Mouse (Mus musculus) stomach, embryonic 16.5 days (tissue): ENCODE measurements around the gene Spata18. TPM values are rescaled to one million over a fixed set of nuclear protein-coding genes. Genes with fewer than 3 reads are reported as not detected.
A peak's percentile ranks its signal among the peaks of the same experiment; 100 is the strongest.

Experiments
- ATAC-seq: fragments of 200-750 bp; cut with Nextera tagmentation; 2 replicates; pipeline ENCODE4 v1.8.0; 2017; ENCODE audit warnings: moderate number of reproducible peaks, moderate TSS enrichment; ENCODE audit not compliant: insufficient read depth, low FRiP score
- H3K27ac ChIP-seq: fragments of 300-500 bp; sonication (generic); 2 replicates; pipeline ENCODE4 v1.5.1; 2014; ENCODE audit warnings: low read length
- H3K27me3 ChIP-seq: fragments of 300-500 bp; sonication (generic); 2 replicates; pipeline ENCODE4 v1.6.1; 2014; ENCODE audit warnings: low read length, control low read depth, mixed read lengths; ENCODE audit not compliant: control insufficient read depth, insufficient read depth
- H3K36me3 ChIP-seq: fragments of 300-500 bp; sonication (generic); 2 replicates; pipeline ENCODE4 v1.6.1; 2014; ENCODE audit warnings: low read length; ENCODE audit not compliant: control insufficient read depth, insufficient read depth
- H3K4me1 ChIP-seq: fragments of 300-500 bp; sonication (generic); 2 replicates; pipeline ENCODE4 v1.6.1; 2014; ENCODE audit warnings: low read length, control low read depth, mixed read lengths; ENCODE audit not compliant: control insufficient read depth, insufficient read depth
- H3K4me2 ChIP-seq: fragments of 300-500 bp; sonication (generic); 2 replicates; pipeline ENCODE4 v1.6.1; 2014; ENCODE audit warnings: low read depth, low read length, mixed read lengths
- H3K4me3 ChIP-seq: fragments of 300-500 bp; sonication (generic); replicated peaks from 2 replicates; pipeline ENCODE4 v1.5.1; 2014; ENCODE audit warnings: mild to moderate bottlenecking, low read length
- H3K9ac ChIP-seq: fragments of 300-500 bp; sonication (generic); 2 replicates; pipeline ENCODE4 v1.6.1; 2014; ENCODE audit warnings: low read length
- H3K9me3 ChIP-seq: fragments of 300-500 bp; sonication (generic); replicated peaks from 2 replicates; pipeline ENCODE4 v1.6.1; 2016; ENCODE audit warnings: low read length, control low read depth; ENCODE audit not compliant: control insufficient read depth
- WGBS: fragments of 180-500 bp; shearing (Covaris S2); extraction: QIAGEN DNeasy Blood & Tissue Kit; methylation state at CpG from one replicate; pipeline ENCODE4 v1.1.7; 2014; 5-methylcytosine and 5-hydroxymethylcytosine counted together
- polyA plus RNA-seq: library from polyadenylated mRNA; unstranded; fragments of >200 nt; fragmentation: Nextera tagmentation; extraction: Ambion mirVana; gene quantifications from 2 replicates; pipeline ENCODE4 v1.2.1, GENCODE M21; 2015

The Spata18 gene
- polyA plus RNA-seq, 1 experiment from 2014 or later: 0.44 TPM

DNA sequence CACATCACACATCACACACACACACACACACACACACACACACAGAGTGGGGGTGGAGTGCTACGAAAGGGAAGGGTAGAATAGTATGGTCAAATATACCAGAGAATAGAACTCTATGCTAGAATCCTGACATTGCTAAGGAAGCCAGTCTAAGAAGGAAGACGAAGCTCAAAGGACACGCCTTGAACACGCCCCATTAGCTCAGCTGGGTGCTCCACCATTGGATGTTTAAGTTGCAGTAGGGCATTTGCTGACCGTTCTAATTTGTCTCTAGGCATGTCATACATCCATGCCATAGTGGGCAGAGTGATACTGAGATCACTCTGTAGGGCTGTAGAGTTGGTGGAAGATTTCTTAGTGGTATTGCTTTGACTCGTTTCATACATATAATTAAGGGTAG, 32.0 kb downstream of the Spata18 start:
- WGBS: 76% methylated on average over 6 of the region's 6 CpGs
- Histone ChIP-seq H3K36me3 (no peaks in the 10 kb centered on the region), H3K4me2 (no peak overlapping the region), H3K9me3 (no peaks in the 10 kb centered on the region), H3K9ac (no peak overlapping the region), H3K4me1 (no peaks in the 10 kb centered on the region), H3K27ac (no peak overlapping the region), H3K27me3 (no peaks in the 10 kb centered on the region), H3K4me3 (no peak overlapping the region)
- no peak for ATAC-seq

- 58% methylated on average over 9 of the region's 9 CpGs for WGBS
- H3K27ac ChIP-seq: no peak overlapping the region
- H3K4me1 ChIP-seq: no peaks in the 10 kb centered on the region
- no peaks in the 10 kb centered on the region for H3K36me3 ChIP-seq
- no peaks in the 10 kb centered on the region for H3K9me3 ChIP-seq
- no peak overlapping the region for H3K4me3 ChIP-seq
- no peaks in the 10 kb centered on the region for H3K27me3 ChIP-seq
- ATAC-seq: no peak
- H3K4me2 ChIP-seq: no peak overlapping the region
- no peak overlapping the region for H3K9ac ChIP-seq
Measured at GRCm38 (mm10) chr5:73683706-73684409, 32.7 kb downstream of the Spata18 start.

- no peaks in the 10 kb centered on the region for H3K36me3 ChIP-seq
- no peaks in the 10 kb centered on the region for H3K27me3 ChIP-seq
- 11% methylated on average over 4 of the region's 4 CpGs for WGBS
- H3K4me3 ChIP-seq: no peak overlapping the region
- peaks cover 10% of the 10 kb centered on the region for H3K4me1 ChIP-seq
- H3K9me3 ChIP-seq: no peaks in the 10 kb centered on the region
- H3K27ac ChIP-seq: no peak overlapping the region
- H3K9ac ChIP-seq: no peak overlapping the region
- no peak overlapping the region for H3K4me2 ChIP-seq
- no peak for ATAC-seq
Measured at GRCm38 (mm10) chr5:73686149-73686548, 35.0 kb downstream of the Spata18 start.

DNA sequence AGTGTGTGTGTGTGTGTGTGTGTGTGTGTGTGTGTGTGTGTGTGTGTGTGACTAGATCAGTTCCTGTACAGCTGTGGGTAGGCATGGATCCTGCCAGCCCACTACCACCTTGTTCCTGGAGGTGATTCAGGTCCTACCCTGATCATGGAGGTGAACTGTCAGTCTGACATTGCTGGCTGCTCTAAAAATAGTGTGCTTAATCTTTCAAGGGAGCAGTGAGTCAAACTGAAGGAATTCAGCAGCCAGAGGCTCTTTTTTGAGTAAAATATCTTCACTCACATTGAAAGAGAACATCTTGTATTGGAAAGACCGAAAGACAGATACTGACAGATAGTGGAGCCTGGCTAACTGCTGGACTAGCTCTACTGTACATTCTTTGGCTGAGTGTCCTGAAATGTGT, 37.4 kb downstream of the Spata18 start:
- ATAC-seq: no peak
- WGBS: 68% methylated on average over 1 of the region's 1 CpGs
- H3K4me3 ChIP-seq: no peak overlapping the region
- no peak overlapping the region; the same call in 1 of the 2 replicates for H3K27ac ChIP-seq
- H3K27me3 ChIP-seq: no peaks in the 10 kb centered on the region
- H3K4me2 ChIP-seq: no peak overlapping the region
- no peaks in the 10 kb centered on the region for H3K36me3 ChIP-seq
- peaks cover 10% of the 10 kb centered on the region for H3K4me1 ChIP-seq
- no peaks in the 10 kb centered on the region for H3K9me3 ChIP-seq
- H3K9ac ChIP-seq: no peak overlapping the region

DNA sequence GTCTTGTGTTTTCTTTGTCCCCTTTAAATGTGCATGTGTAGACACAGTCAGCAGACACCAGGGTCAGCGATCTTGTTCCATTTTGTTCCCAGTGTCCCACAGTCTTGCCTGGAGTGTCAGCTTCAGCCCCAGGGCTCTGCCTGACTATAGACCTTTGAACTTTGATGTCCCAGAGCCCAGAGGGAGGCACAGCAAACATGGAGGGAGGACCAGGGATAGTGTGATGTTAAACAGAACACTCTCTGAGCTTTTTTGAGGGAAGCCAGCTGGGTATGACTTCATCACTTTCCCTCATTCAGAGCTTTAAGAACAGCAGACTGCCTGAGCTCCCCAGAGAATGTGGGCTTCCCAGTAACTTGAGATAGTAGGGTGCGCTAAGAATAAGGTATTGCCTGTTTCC, 39.0 kb downstream of the Spata18 start:
- 57% methylated on average over 2 of the region's 2 CpGs for WGBS
- Histone ChIP-seq H3K36me3 (no peaks in the 10 kb centered on the region), H3K27me3 (no peaks in the 10 kb centered on the region), H3K27ac (peak overlapping the region; percentile 17; the same call in 1 of the 2 replicates), H3K9me3 (no peaks in the 10 kb centered on the region), H3K4me3 (no peak overlapping the region), H3K4me1 (peaks cover 10% of the 10 kb centered on the region), H3K4me2 (no peak overlapping the region), H3K9ac (no peak overlapping the region)
- peak; percentile 64; the same call in 1 of the 2 replicates for ATAC-seq

DNA sequence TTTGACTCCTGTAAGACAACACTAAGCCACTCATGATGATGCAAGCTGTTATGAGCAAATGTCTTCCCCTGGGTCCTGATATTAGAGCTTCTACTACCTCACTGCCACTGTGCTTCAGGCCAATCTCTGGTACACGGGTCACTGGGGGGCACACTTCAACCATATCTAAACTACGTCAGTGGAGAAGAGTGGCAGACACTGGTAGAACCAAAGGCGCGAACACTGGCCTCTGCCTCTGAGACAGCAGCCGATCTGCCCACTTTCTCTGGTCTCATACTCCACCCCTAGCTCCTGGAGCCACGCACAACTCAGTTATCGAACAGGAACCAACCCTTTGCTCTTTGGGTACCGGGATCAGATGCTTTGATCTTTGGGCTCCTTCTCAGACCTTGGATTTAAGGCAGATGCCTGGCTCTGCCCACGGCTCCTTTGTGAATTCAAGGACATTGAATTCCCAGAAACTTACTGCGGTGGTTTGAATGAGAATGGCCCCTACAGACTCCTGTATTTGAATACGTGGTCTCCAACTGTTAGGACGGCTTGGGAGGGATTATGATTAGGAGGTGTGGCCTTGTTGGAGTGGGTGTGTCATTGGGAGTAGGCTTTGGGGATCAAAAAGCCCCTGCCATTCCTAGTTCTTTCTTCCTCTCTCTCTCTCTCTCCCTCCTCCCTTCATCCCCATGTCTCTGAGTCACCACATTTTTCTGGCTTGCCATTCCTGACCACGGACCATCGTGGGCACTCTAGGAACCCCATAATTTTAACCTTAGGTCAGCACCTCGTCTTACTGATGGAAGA, 40.7 kb downstream of the Spata18 start:
- peaks cover 10% of the 10 kb centered on the region for H3K4me1 ChIP-seq
- H3K4me2 ChIP-seq: no peak overlapping the region
- no peak overlapping the region for H3K4me3 ChIP-seq
- no peak overlapping the region for H3K9ac ChIP-seq
- H3K36me3 ChIP-seq: no peaks in the 10 kb centered on the region
- H3K27me3 ChIP-seq: no peaks in the 10 kb centered on the region
- H3K27ac ChIP-seq: no peak overlapping the region
- 47% methylated on average over 15 of the region's 15 CpGs for WGBS
- ATAC-seq: no peak
- no peaks in the 10 kb centered on the region for H3K9me3 ChIP-seq

GRCm38 (mm10) chr5:73693778-73694177, 42.6 kb downstream of the Spata18 start:
- no peak overlapping the region for H3K9ac ChIP-seq
- no peak overlapping the region for H3K4me3 ChIP-seq
- ATAC-seq: no peak
- WGBS: 74% methylated on average over 1 of the region's 1 CpGs
- no peaks in the 10 kb centered on the region for H3K36me3 ChIP-seq
- H3K27ac ChIP-seq: no peak overlapping the region
- no peaks in the 10 kb centered on the region for H3K27me3 ChIP-seq
- peaks cover 10% of the 10 kb centered on the region for H3K4me1 ChIP-seq
- H3K9me3 ChIP-seq: no peaks in the 10 kb centered on the region
- H3K4me2 ChIP-seq: no peak overlapping the region

GRCm38 (mm10) chr5:73694254-73695015, 43.3 kb downstream of the Spata18 start:
- 77% methylated on average over 4 of the region's 4 CpGs for WGBS
- no peak for ATAC-seq

DNA sequence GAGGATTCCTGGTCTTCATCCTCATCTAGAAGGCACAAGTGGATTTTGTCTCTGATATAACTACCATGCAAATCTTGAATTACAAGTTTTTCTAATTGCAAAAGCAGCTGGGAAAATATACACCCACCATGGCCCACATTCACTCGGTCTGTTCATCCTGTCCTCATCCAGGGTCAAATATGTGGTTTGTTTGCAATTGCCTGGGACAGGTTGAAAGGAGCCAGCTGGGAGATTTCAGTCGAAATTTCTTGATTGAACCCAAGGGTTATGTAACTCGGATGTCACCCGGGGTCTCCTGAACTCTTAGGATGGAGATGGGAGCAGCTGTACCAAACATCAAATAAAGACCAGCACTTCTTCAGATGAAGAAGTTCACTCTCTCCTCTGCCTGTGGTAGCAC, 46.5 kb downstream of the Spata18 start:
- no peak for ATAC-seq
- Histone ChIP-seq H3K9ac (no peak overlapping the region), H3K27ac (no peak overlapping the region)

More at GRCm38 (mm10) chr5:73694254-73695015, 43.3 kb downstream of the Spata18 start:
- H3K9me3 ChIP-seq: no peaks in the 10 kb centered on the region
- no peak overlapping the region for H3K9ac ChIP-seq
- peaks cover 10% of the 10 kb centered on the region for H3K4me1 ChIP-seq
- no peak overlapping the region for H3K27ac ChIP-seq
- H3K4me2 ChIP-seq: no peak overlapping the region
- H3K36me3 ChIP-seq: no peaks in the 10 kb centered on the region
- no peak overlapping the region for H3K4me3 ChIP-seq
- H3K27me3 ChIP-seq: no peaks in the 10 kb centered on the region

More for the DNA sequence above, 46.5 kb downstream of the Spata18 start:
- H3K36me3 ChIP-seq: no peaks in the 10 kb centered on the region
- H3K4me2 ChIP-seq: no peak overlapping the region
- no peaks in the 10 kb centered on the region for H3K9me3 ChIP-seq
- no peak overlapping the region for H3K4me3 ChIP-seq
- H3K4me1 ChIP-seq: peaks cover 6% of the 10 kb centered on the region; the same call in 1 of the 2 replicates
- 44% methylated on average over 4 of the region's 4 CpGs for WGBS
- H3K27me3 ChIP-seq: no peaks in the 10 kb centered on the region
